Mouse (Mus musculus) C3H10T1/2 (cell line): ENCODE results near the gene Olfr596. TPM values are rescaled to one million over a fixed set of nuclear protein-coding genes. Genes with fewer than 3 reads are reported as not detected.

Experiments used
- polyA plus RNA-seq, 2 experiments: library from polyadenylated mRNA; unstranded; fragments of >200 nt; fragmentation: generic; extraction: Trizol; gene quantifications; one replicate each; pipeline ENCODE4 v1.2.1; 2012; ENCODE audit warnings: missing spikeins in 2 of 2

Olfr596 gene
- polyA plus RNA-seq, result not detected

DNA sequence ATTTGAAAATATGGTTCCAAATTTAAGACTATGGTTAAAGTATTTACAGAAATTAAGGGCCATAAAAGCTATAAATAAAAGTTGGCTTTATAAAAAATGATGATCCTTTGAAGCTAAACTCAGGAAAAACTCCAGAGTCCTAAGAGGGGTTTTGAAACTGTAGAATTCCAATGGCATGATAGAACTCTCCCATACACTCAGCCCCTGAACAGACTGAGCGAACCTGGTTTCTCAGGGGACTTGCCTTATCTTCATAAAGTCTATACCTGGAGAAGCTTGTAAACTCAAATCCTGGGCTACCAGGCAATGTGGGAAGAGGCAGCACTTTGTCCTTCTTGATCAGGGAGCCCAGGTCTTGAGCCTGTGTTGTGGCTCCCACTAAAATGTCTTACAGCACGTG lies at the start of gene Olfr596:
Gene Olfr596 (plus strand): TSS at position 301 of the 400 bp plus-strand sequence.

DNA sequence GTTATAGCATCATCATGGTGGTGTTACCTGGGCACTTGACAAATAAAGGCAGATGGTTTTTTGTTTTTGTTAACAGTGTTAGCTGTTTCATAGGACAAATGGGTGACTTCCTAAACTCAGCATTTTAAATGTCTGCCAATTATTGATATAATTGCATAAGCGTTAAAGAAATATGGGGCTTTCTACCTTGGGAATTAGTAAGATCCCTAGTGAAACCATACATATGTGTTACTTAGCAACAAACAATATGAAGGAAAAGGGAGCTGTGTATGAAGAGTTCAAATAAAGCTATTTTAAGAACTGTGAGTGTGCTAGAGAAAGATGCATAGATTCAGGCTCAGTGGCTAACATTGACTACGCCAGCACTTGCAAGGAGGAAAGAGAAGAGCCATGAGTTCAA lies 10.6 kb downstream of the Olfr596 start, which contains the start of gene Olfr597:
Gene Olfr597 (plus strand): TSS at position 301 of the 400 bp plus-strand sequence.

DNA sequence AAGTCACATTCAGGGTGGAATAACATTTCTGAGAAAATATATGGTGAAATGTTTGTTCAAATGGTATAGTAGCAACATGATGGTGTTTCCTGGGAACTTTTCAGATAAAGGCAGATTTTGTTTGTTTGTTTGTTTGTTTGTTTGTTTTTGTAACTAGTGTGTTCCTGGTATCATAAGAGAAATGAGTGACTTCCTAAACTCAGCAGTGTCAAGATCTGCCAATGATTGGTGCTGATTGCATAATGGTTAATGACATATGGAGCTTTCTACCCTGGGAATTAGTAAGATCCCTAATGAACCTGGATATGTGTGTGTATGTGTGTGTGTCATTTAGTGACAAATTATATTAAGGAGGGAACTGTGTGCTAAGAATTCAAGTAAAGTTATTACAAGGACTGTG lies 17.8 kb downstream of the Olfr596 start, which contains the start of gene Olfr598:
Gene Olfr598 (plus strand): TSS at position 301 of the 400 bp plus-strand sequence.

DNA sequence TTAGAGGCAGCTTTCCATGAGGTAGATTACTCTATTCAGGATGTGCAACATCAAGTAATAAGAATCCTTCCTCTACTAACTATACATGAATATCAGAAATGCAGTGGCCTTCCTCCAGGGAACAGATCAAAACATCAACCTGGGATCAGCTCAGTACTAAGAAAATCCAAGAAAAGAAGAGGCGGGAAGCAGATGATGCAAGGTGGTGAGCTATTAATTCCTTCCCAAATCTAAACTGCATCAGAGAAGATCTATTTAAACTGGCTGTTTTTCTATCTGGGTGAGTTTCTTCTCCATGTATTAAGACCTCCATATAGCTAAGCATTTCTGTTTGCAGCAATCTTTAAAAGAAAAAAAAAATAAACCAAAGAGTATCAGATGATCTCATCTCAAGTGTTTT lies 30.2 kb downstream of the Olfr596 start, which contains the start of gene Olfr599:
Gene Olfr599 (plus strand): TSS at position 301 of the 400 bp plus-strand sequence.

DNA sequence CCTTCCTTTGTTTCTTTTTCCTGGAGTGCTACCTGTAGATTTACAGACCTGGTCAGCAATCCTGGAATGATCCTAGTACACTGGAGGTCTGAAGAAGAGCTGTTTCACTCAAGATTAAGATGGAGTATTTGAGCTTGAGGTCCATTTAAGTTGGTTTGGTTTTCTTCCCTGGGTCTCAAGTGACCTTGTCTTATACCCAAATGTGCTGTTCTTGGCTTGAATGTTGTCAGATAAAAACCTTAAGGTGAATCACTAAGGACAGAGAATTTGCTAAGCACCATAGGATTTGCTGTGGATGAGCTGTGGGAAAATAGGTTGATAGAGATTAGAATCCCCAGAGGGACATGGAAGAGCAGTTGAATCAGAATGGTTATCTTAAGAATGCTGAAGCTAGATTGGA lies 44.1 kb downstream of the Olfr596 start, which contains the start of gene Olfr600:
Gene Olfr600 (minus strand): TSS at position 101 of the 400 bp plus-strand sequence.

Other genes with a start within 250 kb of the Olfr596 start
- not detected for gene Olfr584, start 223.8 kb upstream of the Olfr596 start, polyA plus RNA-seq
- not detected for gene Olfr585, start 207.9 kb upstream of the Olfr596 start, polyA plus RNA-seq
- not detected for gene Olfr586, start 180.0 kb upstream of the Olfr596 start, polyA plus RNA-seq
- not detected for gene Olfr588-ps1, start 164.8 kb upstream of the Olfr596 start, polyA plus RNA-seq
- gene Olfr589, start 149.3 kb upstream of the Olfr596 start, polyA plus RNA-seq, result not detected
- gene Olfr591, start 127.3 kb upstream of the Olfr596 start, polyA plus RNA-seq, result not detected
- not detected for gene Olfr592, start 120.8 kb upstream of the Olfr596 start, polyA plus RNA-seq
- not detected for gene Olfr593, start 93.8 kb upstream of the Olfr596 start, polyA plus RNA-seq
- not detected for gene Olfr594, start 88.7 kb upstream of the Olfr596 start, polyA plus RNA-seq
- gene Usp17ld, start 53.1 kb upstream of the Olfr596 start, polyA plus RNA-seq, result not detected
- gene Olfr597, start 10.7 kb downstream of the Olfr596 start, polyA plus RNA-seq, result not detected
- gene Olfr598, start 17.9 kb downstream of the Olfr596 start, polyA plus RNA-seq, result not detected
- gene Olfr599, start 30.3 kb downstream of the Olfr596 start, polyA plus RNA-seq, result not detected
- not detected for gene Olfr600, start 44.0 kb downstream of the Olfr596 start, polyA plus RNA-seq
- not detected for gene Olfr601, start 57.0 kb downstream of the Olfr596 start, polyA plus RNA-seq
- gene Olfr603, start 80.5 kb downstream of the Olfr596 start, polyA plus RNA-seq, result not detected
- not detected for gene Usp17lc, start 109.4 kb downstream of the Olfr596 start, polyA plus RNA-seq
- gene Olfr605, start 139.8 kb downstream of the Olfr596 start, polyA plus RNA-seq, result not detected
- gene Olfr606, start 143.4 kb downstream of the Olfr596 start, polyA plus RNA-seq, result not detected
- gene Olfr607, start 158.5 kb downstream of the Olfr596 start, polyA plus RNA-seq, result not detected
- not detected for gene Olfr608, start 164.2 kb downstream of the Olfr596 start, polyA plus RNA-seq
- not detected for gene Olfr609, start 192.4 kb downstream of the Olfr596 start, polyA plus RNA-seq
- not detected for gene Olfr610, start 206.5 kb downstream of the Olfr596 start, polyA plus RNA-seq
- gene Olfr611, start 215.2 kb downstream of the Olfr596 start, polyA plus RNA-seq, result not detected
- not detected for gene Olfr612, start 237.1 kb downstream of the Olfr596 start, polyA plus RNA-seq
- gene Olfr613, start 242.4 kb downstream of the Olfr596 start, polyA plus RNA-seq, result not detected